Mouse (Mus musculus) layer of hippocampus, postnatal 36 days (tissue): ENCODE measurements around the gene 9130213A22Rik. TPM values are rescaled to one million over a fixed set of nuclear protein-coding genes. Genes with fewer than 3 reads are reported as not detected.
A peak's percentile ranks its signal among the peaks of the same experiment; 100 is the strongest.

ENCODE experiments used
- DNase-seq, 2 experiments: peaks; one replicate each; pipeline ENCODE4 v3.0.0; 2022
- total RNA-seq, 2 experiments: library from RNA; stranded (reverse); gene quantifications; 2 replicates each; pipeline ENCODE4 v1.2.3; 2021

9130213A22Rik gene
- total RNA-seq, 2 experiments from 2014 or later, result 0.96 to 1.2 TPM

DNA sequence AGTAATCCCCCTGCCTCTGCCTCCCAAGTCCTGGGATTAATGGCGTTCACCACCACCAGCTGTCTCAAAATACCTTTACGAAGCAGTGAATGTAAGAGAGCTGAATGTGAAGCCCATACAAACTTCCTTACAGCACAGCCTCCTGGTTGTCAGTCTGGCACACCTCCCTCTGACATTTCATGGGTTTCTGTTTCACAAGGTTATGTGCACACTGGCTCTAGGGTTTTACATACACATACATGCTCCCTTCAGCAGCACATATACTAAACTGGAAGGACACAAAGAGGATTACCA lies 47.7 kb downstream of the 9130213A22Rik start:
- no peak for DNase-seq

DNA sequence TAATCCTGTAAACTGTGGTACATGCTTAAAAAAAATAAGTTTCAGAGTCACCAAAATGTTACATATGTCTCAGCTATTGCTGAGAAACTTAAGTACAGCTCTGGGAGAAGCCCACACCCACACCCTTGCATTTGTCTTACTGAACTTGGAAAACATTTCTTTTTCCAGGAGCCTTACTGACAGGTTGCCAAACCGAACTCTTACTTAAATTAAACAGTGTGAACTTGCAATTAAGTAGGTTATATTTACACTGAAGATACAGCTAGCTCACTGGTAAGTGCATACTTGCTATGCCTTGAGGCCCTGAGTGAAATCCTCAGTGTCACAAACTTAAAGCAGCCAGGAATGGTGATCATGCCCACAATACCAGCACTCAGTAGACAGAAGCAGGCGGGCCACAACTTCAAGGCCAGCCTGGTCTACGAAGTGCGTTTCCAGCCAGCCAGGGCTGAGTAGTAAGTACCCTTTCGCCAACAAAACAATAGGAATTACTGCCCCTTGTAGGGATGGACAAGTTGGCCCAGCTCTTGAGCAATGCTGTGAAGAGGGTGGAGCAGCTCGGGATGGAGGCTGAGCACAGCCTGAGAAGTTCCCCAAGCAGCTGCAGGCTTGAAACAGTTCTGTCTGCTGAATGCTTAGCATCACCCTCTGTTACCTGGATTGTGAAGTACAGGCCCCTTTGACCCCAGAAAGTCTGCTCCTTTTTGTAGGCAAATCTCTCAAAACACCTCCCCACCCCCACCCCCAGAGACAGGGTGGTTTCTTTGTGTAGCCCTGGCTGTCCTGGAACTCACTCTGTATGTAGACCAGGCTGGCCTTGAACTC lies 48.2 kb downstream of the 9130213A22Rik start:
- DNase-seq, result no peak

DNA sequence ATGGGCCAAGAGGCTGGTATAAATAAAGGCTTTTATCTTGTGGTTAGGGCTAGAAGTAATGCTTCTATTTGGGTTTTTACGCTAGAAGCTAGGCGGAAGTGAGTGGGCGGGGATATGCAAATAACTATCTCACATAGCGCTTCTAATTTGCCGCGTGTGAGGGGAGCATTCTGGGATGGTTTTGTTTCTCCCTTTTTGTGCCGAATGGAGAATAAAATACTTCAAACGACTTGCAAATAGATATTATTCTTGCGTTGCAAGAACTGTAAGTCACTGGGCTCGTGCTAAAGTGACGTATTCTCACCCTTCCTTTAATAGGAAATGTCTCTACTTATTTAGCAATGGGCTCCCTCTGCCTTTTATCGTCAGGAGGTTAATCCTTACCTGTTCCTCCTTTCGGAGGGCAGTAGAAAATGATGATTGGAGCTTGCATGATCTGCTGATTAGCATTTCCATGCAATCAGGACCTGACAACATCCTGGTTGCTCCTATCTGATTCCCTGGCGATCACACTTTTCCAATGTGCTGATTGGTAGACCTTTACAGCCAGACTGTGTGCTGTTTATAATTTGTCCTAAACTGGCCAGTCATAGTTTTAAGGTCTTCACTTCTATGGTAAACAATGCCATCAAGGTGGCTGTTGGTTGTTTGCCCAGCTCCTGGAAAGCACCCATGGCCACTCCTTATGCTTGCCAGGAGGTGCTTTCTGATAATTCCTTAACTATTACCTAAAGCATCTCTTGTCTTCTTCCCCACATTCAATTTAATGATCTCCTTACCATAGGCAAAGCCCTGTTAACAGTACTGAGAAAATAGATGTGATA lies 49.1 kb downstream of the 9130213A22Rik start:
- DNase-seq, result peak; percentile 69 to 79

- no peak for DNase-seq
These were observed 49.7 kb downstream of the 9130213A22Rik start for GRCm38 (mm10) chr11:69072666-69073064.

DNA sequence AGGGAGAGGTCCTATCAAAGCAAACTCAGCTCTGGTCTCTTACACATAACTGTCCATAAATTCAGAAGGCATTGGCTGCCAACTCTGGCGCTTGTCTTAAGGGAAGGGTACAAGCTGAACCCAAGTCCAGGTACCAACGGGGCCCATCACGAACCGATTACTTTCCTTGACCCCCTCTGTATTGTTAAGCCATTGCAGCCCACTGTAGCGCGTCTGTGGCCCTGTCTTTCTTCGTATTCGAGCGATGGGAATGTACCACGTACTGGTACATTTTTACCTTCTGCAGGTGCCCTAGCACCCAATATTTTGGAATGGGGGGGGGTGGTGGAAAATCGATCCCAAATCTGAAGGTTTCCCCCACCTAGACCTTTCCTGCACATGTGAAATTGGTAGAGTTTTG lies 50.2 kb downstream of the 9130213A22Rik start:
- no peak for DNase-seq

DNA sequence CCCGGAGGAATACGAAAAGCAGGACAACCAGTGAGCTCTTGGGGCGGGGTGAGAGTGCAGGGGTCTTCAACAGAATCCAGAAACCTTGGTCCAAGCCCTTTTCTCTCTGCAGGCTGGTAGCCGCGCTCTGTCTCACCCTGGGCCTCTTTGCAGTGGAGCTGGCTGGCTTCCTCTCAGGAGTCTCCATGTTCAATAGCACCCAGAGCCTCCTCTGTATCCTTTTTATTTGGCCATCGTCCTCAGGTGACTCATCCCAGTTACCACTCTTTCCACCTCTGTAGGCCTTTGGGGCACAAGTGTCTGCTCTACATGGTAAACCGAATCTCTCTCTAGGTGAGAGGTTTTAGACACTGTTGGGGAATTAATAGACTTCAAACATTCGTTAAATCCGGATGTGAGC lies 51.1 kb downstream of the 9130213A22Rik start:
- no peak for DNase-seq

DNA sequence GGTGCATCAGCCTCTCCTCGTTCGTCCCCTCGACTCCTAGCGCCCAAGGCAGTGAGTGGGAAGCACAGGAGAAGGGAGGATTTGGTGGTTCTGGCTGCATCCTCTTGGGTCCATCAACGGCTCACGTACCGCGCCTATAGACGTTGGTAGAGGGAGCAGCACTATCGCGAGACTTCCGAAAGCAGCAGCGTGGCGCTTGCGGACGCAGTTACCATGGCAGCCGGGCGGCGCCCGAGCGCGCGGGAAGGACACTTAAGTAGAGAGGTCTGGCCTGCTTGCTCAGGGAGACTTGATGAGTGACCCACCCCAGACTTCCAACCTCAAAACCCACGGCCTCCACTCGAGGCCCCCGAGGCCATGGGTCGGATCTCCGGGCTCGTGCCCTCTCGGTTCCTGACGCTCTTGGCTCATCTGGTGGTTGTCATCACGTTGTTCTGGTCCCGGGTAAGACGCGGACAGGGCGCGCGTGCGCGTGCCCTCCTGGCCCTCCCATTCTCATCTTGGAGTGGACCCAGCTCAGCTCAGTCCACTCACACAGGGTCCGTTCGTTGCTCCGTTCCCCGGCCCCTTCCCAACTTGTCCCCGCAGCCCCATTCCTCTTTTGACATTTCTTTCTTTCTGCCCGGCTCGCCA lies 51.7 kb downstream of the 9130213A22Rik start, which contains the start of gene Tmem107:
TSS of gene Tmem107 (plus strand) at position 217 of the 633 bp plus-strand sequence.
- peak; percentile 92 to 94 for DNase-seq

- no peak for DNase-seq
These were observed 52.3 kb downstream of the 9130213A22Rik start for GRCm38 (mm10) chr11:69070093-69070492.

Other genes starting within 250 kb of the 9130213A22Rik start
- gene Rnf222, start 234.0 kb downstream of the 9130213A22Rik start, total RNA-seq, result not detected
- 100 to 1,000 TPM; 738 to 741 TPM for gene Rpl26, start 221.0 kb downstream of the 9130213A22Rik start, total RNA-seq
- not detected for gene Odf4, start 195.5 kb downstream of the 9130213A22Rik start, total RNA-seq
- gene Arhgef15, start 165.1 kb downstream of the 9130213A22Rik start, total RNA-seq, result 10 to 100 TPM in 1 of 2 experiments, 1 to 10 TPM in 1; 7.4 to 10.5 TPM
- gene Slc25a35, start 154.5 kb downstream of the 9130213A22Rik start, total RNA-seq, result 1 to 10 TPM; 5.3 to 5.6 TPM
- gene Rangrf, start 147.4 kb downstream of the 9130213A22Rik start, total RNA-seq, result 10 to 100 TPM; 17.6 to 19.7 TPM
- 10 to 100 TPM; 22.8 to 28.9 TPM for gene Pfas, start 114.1 kb downstream of the 9130213A22Rik start, total RNA-seq
- 10 to 100 TPM; 31.8 to 32.3 TPM for gene Ctc1, start 106.7 kb downstream of the 9130213A22Rik start, total RNA-seq
- gene Aurkb, start 76.9 kb downstream of the 9130213A22Rik start, total RNA-seq, result 1 to 10 TPM; 1.0 to 1.1 TPM
- gene Borcs6, start 62.9 kb downstream of the 9130213A22Rik start, total RNA-seq, result 10 to 100 TPM; 27.8 to 30.4 TPM
- gene Tmem107, start 51.8 kb downstream of the 9130213A22Rik start, total RNA-seq, result 10 to 100 TPM; 20.8 to 24.0 TPM
- 100 to 1,000 TPM; 962 to 984 TPM for gene Vamp2, start 34.1 kb downstream of the 9130213A22Rik start, total RNA-seq
- 10 to 100 TPM; 78.2 to 92.8 TPM for gene Per1, start 27.4 kb downstream of the 9130213A22Rik start, total RNA-seq
- 1 to 10 TPM in 1 of 2 experiments, under 1 TPM in 1; 0.68 to 1.1 TPM for gene Hes7, start 2.2 kb downstream of the 9130213A22Rik start, total RNA-seq
- 1 to 10 TPM; 6.6 to 6.9 TPM for gene Aloxe3, start 3.3 kb upstream of the 9130213A22Rik start, total RNA-seq
- gene Alox12b, start 34.4 kb upstream of the 9130213A22Rik start, total RNA-seq, result 1 to 10 TPM; 5.8 to 7.4 TPM
- gene Alox8, start 75.3 kb upstream of the 9130213A22Rik start, total RNA-seq, result 1 to 10 TPM; 5.8 to 7.2 TPM
- 1 to 10 TPM; 1.9 TPM for gene Gucy2e, start 114.4 kb upstream of the 9130213A22Rik start, total RNA-seq
- gene Cntrob, start 201.2 kb upstream of the 9130213A22Rik start, total RNA-seq, result 10 to 100 TPM; 15.1 to 15.2 TPM
- gene Trappc1, start 201.4 kb upstream of the 9130213A22Rik start, total RNA-seq, result 10 to 100 TPM; 66.5 to 66.6 TPM
- 10 to 100 TPM; 21.4 to 21.8 TPM for gene Kcnab3, start 203.7 kb upstream of the 9130213A22Rik start, total RNA-seq
- gene Rnf227, start 217.9 kb upstream of the 9130213A22Rik start, total RNA-seq, result 100 to 1,000 TPM; 111 to 119 TPM
- gene Chd3, start 246.8 kb upstream of the 9130213A22Rik start, total RNA-seq, result 100 to 1,000 TPM; 537 to 553 TPM